Mouse (Mus musculus): ENCODE measurements around the gene Gm9611.

Gene Gm9611

DNA sequence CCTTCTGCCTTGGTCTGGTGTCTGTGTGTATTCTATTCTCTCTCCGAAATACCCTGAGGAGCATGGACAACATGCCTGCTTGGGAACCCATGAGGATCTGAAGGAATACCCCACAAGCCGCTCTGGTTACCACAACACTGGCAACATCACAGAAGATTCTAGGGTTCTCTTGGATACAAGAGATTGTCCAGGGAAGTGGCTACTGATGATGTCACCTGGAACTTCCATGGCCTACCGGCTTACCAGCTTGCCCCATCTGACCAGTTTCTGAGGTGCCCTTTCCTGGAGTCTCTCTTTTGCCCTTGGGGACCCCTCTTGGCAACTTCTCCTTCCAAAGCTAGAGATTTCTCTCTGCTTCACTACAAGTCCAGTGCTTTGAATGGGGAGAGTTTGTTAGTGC lies at the start of gene Gm9611:
Gene Gm9611, minus strand, starts transcription at position 101 of the 400 bp plus-strand sequence.
- in situ Hi-C loops (cut with MboI, MseI) = loop anchor here (5.0 kb wide), 1 partner anchor 345 kb away; the partner anchor contains the start of gene Gm3633

DNA sequence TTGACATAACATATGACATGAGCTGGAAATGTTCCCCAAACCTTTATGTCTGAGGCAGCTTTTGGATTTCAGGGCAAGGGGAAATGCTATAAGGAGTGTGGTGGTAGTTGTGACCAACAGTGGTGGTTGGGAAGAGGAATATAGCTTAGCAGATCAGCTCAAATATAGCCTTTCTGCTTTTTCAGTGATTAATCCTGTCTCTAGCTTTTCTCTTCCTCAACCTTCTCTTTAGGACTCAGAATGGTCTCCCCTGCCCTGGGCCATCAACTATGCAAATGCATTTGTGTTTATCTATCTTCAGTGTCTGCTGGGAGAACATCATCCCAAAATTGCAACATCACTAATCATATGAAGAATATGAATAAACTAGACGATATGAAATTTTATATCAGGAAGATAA lies 12.8 kb upstream of the Gm9611 start, which contains the start of gene Gm7995:
Gene Gm7995, plus strand, starts transcription at position 301 of the 400 bp plus-strand sequence.
- in situ Hi-C loops (cut with MboI, MseI) = loop anchor here (25.0 kb wide), 1 partner anchor 323 kb away; the partner anchor contains the start of gene Gm3543

- in situ Hi-C loops (cut with MboI, MseI) = loop anchor here (5.0 to 10.0 kb wide), 2 partner anchors 337 to 1425 kb away; partner anchors contain the start of gene Gm17124
Observed at GRCm38 (mm10) chr14:42259948-42260347, 37.2 kb downstream of the Gm9611 start, which contains the start of gene Gm17026. Gene Gm17026 (minus strand): TSS chr14:42260048.
